Mouse (Mus musculus) gastrocnemius, adult 2 months (tissue): ENCODE data around the gene Krt88. TPM values are rescaled to one million over a fixed set of nuclear protein-coding genes. Genes with fewer than 3 reads are reported as not detected.

ENCODE experiments used
- DNase-seq: peaks from one replicate; pipeline ENCODE4 v3.0.0; 2022
- H3K27ac ChIP-seq: fragments of 200-600 bp; 2 replicates; pipeline ENCODE4 v1.8.1; 2022; ENCODE audit warnings: mild to moderate bottlenecking
- H3K4me3 ChIP-seq: fragments of 200-600 bp; 2 replicates; pipeline ENCODE4 v1.8.1; 2022; ENCODE audit warnings: mild to moderate bottlenecking, moderate library complexity
- CTCF ChIP-seq: fragments of 200-600 bp; IDR thresholded peaks from 2 replicates; pipeline ENCODE4 v1.8.1; 2022; ENCODE audit warnings: antibody characterized with exemption, mild to moderate bottlenecking, moderate library complexity
- intact Hi-C: fragments of 180-260 bp; cut with DNase I; formaldehyde crosslinking; loops from one replicate; pipeline ENCODE4 v1.15.1; 2025
- long read RNA-seq, 2 experiments: library from polyadenylated mRNA; stranded (forward); transcript quantifications; one replicate each; pipeline ENCODE4 v2.0.0; 2021
- total RNA-seq, 2 experiments: library from RNA; stranded (reverse); gene quantifications; 2 replicates each; pipeline ENCODE4 v1.2.3; 2021

Gene Krt88
- not detected for total RNA-seq
- long read RNA-seq, experiment 1: 0 reads
- long read RNA-seq, experiment 2: 0 reads

DNA sequence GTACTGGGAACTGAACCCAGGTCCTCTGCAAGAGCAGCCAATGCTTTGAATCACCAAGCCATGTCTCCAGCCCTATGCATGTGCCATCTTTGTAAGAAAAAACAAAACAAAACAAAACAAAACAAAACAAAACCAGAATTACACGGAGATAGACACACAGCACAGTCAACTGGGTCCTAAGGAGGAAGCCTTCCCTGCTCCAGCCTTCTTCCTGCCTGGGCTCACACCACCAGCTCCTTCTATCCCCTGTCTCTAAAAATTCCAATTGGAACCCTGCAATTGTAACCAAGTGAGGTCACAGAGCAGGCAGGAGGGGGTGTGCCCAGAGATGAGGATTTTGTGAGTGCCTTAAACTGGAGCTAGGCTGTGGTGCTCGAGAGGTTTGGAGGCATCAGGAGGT lies at the start of gene Krt88:
Gene Krt88 (plus strand): TSS at position 301 of the 400 bp plus-strand sequence.
- no peak for DNase-seq
- no peak within 1 kb of the TSS for H3K4me3 ChIP-seq
- TF ChIP-seq CTCF: no peak
- intact Hi-C loops: no loop called here
- no peak within 1 kb of the TSS for H3K27ac ChIP-seq

DNA sequence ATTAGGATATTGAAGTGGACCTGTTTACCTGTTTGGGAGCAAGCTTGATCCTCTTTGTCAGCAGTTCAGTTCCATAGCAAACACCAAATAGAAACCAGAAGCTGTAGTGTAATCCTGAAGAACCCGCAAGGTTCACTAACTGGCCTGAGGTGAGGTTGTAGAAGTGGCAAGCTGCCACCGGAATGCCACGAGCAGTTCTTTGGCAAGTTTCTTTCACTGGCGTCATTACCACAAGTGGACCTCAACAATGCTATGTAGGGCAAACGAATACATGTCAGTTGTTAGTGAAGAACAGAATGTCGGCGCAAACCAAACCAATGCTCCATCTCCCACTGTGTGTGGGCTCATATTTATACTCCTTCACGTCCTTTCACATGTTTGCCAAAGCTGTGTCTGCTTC lies 49.3 kb upstream of the Krt88 start:
- peak; percentile 22 for DNase-seq
- H3K4me3 ChIP-seq: no peak overlapping the region
- H3K27ac ChIP-seq: no peak overlapping the region
- TF ChIP-seq CTCF: no peak
- intact Hi-C loops: no loop called here

DNA sequence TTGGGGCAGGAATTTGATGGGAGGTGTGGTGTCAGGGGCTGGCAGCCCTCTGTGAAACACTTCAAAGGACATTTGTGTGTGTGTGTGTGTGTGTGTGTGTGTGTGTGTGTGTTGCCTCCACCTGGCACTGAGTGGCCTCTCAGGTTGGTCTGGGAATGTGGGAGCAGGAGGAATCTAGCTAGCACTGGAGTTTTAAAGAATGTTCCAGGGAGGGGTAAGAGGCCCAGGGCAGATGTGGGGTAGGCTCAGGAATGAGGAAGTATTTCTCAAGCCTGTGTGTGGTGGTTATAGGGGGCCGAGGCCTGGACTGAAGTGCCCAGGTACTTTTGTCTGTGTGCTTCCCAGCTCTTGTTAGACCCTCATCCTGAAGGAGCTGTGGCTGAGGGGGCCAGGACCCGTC lies 36.8 kb upstream of the Krt88 start, which contains the start of gene Krt7:
Gene Krt7 (plus strand): TSS at position 269 of the 400 bp plus-strand sequence.
- DNase-seq: no peak
- H3K27ac ChIP-seq: no peak within 1 kb of the TSS
- intact Hi-C loops: no loop called here
- H3K4me3 ChIP-seq: no peak within 1 kb of the TSS
- TF ChIP-seq CTCF: no peak

DNA sequence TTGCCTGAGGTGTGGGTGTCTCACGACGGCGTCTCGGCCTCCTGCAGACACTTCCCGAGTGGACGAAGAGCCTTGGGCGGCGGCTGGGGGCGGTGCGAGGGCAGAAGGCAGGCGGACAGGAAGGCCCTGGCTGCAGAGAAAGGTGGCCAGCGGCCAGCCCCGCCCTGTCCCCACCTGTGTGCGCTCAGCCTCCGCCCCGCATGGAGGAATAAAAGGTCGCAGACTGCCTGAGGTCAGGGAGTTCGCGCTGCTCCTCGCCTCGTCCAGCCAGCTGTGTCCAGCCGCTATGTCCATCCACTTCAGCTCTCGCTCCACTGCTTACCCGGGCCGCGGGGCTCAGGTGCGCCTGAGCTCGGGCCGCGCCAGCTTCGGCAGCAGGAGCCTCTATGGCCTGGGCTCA lies 35.4 kb upstream of the Krt88 start:
- no peak overlapping the region for H3K4me3 ChIP-seq
- no peak for TF ChIP-seq CTCF
- intact Hi-C loops: no loop called here

DNA sequence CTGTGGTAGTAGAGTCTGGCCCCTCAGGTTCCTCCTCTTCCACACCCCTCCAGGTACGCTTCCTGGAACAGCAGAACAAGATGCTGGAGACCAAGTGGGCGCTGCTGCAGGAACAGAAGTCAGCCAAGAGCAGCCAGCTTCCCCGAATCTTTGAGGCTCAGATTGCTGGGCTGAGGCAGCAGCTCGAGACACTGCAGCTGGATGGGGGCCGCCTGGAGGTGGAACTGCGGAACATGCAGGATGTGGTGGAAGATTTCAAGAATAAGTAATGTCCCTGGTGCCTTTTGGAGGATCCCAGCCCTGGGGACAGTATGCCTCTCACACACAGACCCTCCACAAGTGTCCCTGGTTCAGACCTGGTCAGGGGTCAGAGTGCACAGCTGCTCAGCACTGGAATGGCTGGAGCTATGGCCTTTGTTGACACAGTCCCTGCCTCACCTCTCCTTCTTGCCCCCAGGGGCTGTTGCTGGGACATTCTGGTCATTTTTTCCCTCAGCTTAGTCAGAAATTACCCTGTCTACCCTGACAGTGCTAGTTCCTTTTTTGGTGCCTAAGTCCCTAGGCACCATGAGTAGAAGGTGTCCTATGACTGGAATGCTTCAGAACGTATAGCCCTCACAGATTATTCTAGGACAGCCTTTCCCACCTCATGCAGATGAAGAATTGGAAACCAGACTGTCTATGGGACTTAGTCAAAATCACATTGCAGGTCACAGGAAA lies 33.5 kb upstream of the Krt88 start:
- TF ChIP-seq CTCF: peak; percentile 12; the same call in 1 of the 2 replicates
- Histone ChIP-seq H3K4me3 (no peak overlapping the region), H3K27ac (peak overlapping the region; percentile 46)
- intact Hi-C loops: no loop called here
- peak; percentile 45 for DNase-seq

More for the DNA sequence above, 35.4 kb upstream of the Krt88 start:
- DNase-seq: no peak
- no peak overlapping the region for H3K27ac ChIP-seq

DNA sequence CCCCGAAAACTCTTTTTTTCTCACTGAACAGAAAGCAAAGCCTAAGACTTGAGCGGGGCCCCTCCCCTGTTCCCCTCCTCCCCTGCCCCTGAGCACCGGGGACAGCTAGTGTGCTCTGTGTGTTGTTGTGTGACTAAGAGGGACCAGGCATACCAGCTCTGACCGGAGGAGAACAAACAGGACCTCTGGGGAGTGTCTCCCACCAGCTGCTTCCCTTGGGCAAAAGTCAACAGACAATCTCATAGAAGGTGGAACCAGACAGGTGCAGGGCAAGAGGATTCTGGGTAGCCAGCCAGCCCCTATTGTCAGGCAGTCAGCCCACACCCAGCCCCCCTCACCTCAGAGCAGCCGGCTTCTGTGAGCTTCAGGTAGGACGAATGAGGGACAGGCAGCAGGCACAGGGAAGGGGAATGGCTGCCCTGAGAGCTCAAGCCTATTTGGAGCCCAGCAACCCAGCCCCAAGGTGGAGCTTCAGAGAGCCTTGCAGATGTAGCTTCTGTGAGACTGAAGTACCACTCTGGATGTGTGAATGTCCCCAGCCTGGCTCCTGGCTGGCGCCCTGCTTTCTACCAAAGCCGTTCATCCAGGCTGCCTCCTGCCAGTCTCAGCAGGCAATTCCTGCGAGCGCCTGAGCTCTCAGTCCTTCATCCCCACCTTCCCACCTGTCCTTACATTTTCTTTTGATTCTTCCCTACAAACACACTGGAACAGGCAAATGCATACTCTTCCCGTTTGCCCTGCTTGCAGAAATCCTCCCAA lies 32.6 kb upstream of the Krt88 start:
- Histone ChIP-seq H3K27ac (no peak overlapping the region), H3K4me3 (no peak overlapping the region)
- no peak for DNase-seq
- no peak for TF ChIP-seq CTCF
- intact Hi-C loops: no loop called here

DNA sequence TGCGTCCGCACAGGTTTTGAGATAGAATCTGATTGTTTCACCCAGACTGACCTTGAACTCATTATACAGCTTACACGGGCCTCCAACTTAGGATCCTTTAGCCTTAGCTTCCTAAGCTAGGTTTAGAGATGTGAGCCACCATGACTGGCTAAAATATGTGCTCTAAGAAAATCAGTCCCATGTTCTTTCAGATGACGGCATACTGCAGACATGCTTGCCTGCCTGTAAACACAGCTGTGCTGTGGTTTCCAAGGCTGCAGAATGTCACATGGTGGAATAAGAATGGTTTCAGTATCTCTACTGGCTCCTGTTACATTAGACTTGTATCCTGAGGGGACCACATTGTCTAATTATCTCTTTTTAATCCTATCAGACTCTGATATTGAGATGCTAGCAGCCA lies 28.6 kb upstream of the Krt88 start:
- TF ChIP-seq CTCF: no peak
- DNase-seq: no peak
- H3K4me3 ChIP-seq: no peak overlapping the region
- no peak overlapping the region for H3K27ac ChIP-seq
- intact Hi-C loops: no loop called here

DNA sequence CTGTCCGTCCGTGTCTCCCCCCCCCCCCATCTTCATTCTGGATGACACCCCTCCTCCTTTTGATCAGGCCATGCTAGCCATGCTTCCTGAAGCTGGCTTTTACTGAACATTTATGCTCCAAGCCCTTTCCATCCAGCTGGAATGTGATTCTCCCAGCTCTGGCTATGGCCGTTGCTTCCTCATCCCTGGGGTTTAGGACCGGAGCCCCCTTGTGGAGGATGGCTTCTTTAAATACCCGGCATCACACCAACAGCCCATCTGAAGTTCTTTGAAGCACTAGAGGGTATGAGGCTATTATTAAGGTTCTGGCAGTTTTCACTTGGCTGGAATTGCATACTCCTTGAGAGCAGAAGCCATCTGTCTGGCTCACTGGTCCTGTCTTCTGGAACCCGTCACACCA lies 26.6 kb upstream of the Krt88 start:
- intact Hi-C loops: no loop called here
- Histone ChIP-seq H3K4me3 (no peak overlapping the region), H3K27ac (no peak overlapping the region)
- TF ChIP-seq CTCF: peak; percentile 29; the same call in 1 of the 2 replicates
- DNase-seq: no peak

DNA sequence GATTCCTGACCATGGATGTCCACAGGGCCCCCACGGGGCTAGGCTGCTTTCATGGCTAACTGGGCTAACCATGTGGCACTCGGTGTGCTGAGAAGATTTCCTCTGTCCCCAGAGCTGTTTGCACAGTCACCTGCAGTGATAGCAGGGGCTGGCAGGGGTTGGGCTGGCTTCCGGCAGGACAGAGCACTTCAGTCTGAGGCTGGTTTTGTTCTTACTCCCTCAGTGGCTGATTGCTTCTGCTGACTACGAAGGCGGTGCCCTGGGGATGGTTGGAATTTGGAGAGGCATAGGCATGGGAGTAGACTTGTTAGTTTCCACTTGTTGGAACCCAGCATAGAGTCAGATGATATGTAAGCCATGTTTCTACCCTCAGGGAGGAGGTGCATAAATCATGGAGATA lies 22.6 kb upstream of the Krt88 start:
- DNase-seq: no peak
- intact Hi-C loops: no loop called here

DNA sequence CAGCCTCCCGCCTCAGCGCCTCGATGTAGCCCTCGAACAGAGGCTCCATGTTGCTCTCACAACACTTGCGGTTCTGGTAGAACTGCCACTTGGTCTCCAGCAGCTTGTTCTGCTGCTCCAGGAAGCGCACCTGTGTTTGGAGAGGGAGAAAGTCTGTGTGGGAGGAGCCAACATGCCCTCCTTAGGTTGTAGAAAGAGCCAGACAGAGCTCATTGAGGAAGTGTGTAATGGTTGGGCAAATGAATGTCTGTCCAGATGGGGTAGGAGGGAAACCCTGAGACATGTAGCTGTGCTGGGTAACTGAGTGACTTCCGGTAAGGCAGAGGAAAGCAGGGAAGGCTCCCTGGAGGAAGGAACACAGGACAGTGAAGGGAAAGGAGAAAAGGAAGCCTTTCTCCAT lies 10.9 kb upstream of the Krt88 start:
- intact Hi-C loops: no loop called here
- TF ChIP-seq CTCF: no peak
- Histone ChIP-seq H3K27ac (no peak overlapping the region), H3K4me3 (no peak overlapping the region)
- DNase-seq: no peak

More for the DNA sequence above, 22.6 kb upstream of the Krt88 start:
- no peak overlapping the region for H3K27ac ChIP-seq
- no peak overlapping the region for H3K4me3 ChIP-seq
- no peak for TF ChIP-seq CTCF

DNA sequence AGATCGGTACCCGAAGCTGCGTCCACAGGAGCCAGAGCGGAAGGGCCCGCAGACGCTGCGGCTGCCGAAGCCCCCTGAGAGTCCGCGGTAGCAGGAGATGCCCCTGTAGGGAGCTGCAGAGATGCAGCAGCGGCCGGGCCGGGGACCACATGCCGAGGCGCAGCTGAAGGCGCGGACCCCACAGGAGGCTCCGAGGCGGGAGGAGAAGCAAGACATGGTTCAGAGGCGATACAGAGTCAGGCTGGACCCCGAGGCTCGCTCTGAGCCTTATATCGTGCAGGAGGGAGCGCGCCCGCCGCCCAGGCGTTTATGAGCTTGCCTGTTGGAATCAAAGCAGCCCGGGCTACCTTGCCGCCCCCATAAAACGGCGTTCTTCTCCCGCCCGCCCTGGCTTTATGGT lies 9.0 kb upstream of the Krt88 start, which contains the start of gene Krt87:
Gene Krt87 (minus strand): TSS at position 250 of the 400 bp plus-strand sequence.
- DNase-seq: no peak
- no peak for TF ChIP-seq CTCF
- Histone ChIP-seq H3K4me3 (no peak within 1 kb of the TSS), H3K27ac (no peak within 1 kb of the TSS)
- intact Hi-C loops: no loop called here

DNA sequence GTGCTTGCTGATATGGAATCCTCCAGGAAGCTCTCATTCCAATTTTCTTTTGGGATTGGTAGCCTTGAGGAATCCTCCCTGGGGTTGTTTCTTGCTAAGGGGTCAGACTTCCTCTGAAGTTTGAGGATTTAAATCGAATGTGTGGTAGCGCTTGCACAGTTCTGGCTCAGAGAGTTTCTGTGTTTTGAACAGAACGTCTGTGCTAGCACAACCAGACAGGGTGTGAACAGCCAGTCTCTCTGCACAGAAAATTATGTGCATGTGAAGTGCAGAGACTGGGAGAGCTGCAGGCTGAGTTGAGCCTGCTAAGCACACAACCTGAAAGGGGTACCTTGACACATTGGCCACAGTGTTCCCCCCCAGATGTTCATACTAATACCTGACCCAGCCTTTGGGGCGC lies 6.7 kb upstream of the Krt88 start:
- intact Hi-C loops: no loop called here
- TF ChIP-seq CTCF: no peak
- Histone ChIP-seq H3K4me3 (no peak overlapping the region), H3K27ac (no peak overlapping the region)
- no peak for DNase-seq

DNA sequence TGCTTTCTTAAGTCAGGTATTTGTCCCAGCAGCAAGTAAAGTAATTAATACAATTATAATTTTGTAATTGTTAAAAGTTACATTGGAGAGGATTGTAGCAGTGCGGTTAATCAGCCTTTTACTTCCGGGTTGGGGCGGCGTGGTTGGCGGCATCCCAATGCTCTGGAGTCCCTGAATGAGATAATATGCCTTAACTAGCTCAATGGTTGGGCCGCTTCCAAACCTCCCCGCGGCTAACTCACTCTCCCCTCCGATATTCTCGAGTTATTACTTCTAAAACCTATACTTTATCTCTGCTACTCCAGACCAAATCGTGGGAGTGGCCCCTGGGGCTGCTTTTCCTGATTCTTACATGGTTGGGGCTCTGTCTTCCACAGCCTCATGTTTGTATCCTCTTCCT lies 972 bp upstream of the Krt88 start:
- intact Hi-C loops: no loop called here
- no peak for TF ChIP-seq CTCF
- peak; percentile 54 for DNase-seq
- Histone ChIP-seq H3K27ac (no peak overlapping the region), H3K4me3 (no peak overlapping the region)
